Mouse (Mus musculus): ENCODE data around the gene Igsf9b. TPM values are rescaled to one million over a fixed set of nuclear protein-coding genes. Genes with fewer than 3 reads are reported as not detected.

Gene Igsf9b
- polyA plus RNA-seq, 1 experiment from 2014 or later = 4.8 TPM

DNA sequence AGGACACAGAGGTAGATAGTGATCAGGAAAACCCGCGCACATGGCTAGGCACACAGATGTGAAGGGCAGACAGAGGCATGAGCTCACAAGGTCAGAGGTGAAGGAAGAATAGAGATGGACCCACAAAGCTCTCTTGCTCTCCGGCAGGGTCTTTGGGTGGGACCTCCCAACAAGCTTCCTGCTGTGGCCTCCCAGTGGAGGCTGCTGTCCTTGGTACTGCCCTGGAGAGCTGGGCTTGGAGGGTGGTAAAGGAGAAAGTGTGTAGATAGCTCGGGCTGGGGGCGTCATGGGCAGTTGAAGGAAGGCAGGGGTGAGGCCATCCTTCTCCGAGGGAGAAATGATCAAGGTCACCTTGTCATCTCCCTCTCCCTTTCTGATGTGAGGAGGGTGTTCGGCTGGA is 9.0 kb downstream of the Igsf9b start:
- H3K4me2 ChIP-seq (ENCODE audit: low read length) = no peak overlapping the region
- H3K9me3 ChIP-seq (ENCODE audit: control insufficient read depth, low read length) = no peaks in the 10 kb centered on the region
- ATAC-seq (replicated peaks; ENCODE audit: low FRiP score, low TSS enrichment, low read depth) (no peak), DNase-seq (ENCODE audit: low spot score) (peak; percentile 81)
- no peak overlapping the region for H3K27ac ChIP-seq (ENCODE audit: low read depth)
- no peaks in the 10 kb centered on the region for H3K27me3 ChIP-seq (replicated peaks; ENCODE audit: control insufficient read depth, insufficient read depth, low read length)
- 27% methylated on average over 7 of the region's 7 CpGs for WGBS
- H3K9ac ChIP-seq (ENCODE audit: low read length) = no peak overlapping the region
- no peaks in the 10 kb centered on the region for H3K4me1 ChIP-seq (replicated peaks; ENCODE audit: control insufficient read depth, insufficient read depth, low read length)
- H3K36me3 ChIP-seq (ENCODE audit: control insufficient read depth, insufficient read depth, low read length) = no peaks in the 10 kb centered on the region
- no peak overlapping the region for H3K4me3 ChIP-seq (ENCODE audit: low read depth, low read length)

DNA sequence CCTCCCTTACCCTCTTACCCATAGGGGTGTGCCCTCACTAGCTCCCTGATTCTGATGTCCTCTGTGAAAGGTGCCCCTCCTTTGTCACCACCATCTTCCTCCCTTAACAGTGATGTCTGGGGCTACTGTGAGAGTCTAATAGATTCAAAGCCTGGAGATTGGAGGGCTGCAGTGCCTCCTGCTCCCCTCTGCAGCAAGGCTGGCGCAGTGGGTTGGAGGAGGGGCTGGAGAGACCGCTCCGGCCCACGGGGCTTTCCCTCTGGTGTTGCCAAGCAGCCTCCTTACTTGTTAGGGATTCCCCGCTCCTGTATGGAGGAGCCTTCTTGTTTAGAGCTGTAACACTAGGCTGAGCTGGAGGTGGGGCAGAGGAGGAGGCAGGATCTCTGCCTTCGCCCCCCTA is 9.6 kb downstream of the Igsf9b start:
- WGBS = 38% methylated on average over 6 of the region's 6 CpGs
- Histone ChIP-seq H3K9me3 (ENCODE audit: control insufficient read depth, low read length) (no peaks in the 10 kb centered on the region), H3K27me3 (replicated peaks; ENCODE audit: control insufficient read depth, insufficient read depth, low read length) (no peaks in the 10 kb centered on the region), H3K4me3 (ENCODE audit: low read depth, low read length) (no peak overlapping the region), H3K36me3 (ENCODE audit: control insufficient read depth, insufficient read depth, low read length) (no peaks in the 10 kb centered on the region), H3K4me2 (ENCODE audit: low read length) (no peak overlapping the region), H3K9ac (ENCODE audit: low read length) (no peak overlapping the region), H3K27ac (ENCODE audit: low read depth) (no peak overlapping the region), H3K4me1 (replicated peaks; ENCODE audit: control insufficient read depth, insufficient read depth, low read length) (no peaks in the 10 kb centered on the region)
- ATAC-seq (replicated peaks; ENCODE audit: low FRiP score, low TSS enrichment, low read depth) (no peak), DNase-seq (ENCODE audit: low spot score) (no peak)

DNA sequence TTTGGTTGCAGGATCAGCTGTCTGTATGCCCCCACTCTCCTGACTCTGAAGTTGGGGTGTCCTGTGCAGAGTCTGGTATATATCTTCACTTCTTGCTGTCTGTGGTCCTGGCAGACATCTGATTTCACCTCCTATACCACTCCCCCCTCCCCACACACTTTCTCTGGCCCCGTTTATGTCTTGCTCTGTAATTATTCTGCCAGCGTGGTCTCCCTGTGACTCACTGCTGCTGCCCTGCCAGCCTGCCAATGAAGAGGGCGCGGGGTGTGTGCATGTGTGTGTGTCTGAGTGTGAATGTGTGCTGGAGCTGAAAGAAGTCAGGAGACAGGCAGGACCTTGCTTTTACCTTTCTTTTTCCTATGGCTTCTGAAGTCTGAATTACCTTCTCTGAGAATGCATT is 11.0 kb downstream of the Igsf9b start:
- DNase-seq (ENCODE audit: low spot score) = no peak
- H3K9ac ChIP-seq (ENCODE audit: low read length) = no peak overlapping the region
- no peak overlapping the region for H3K4me2 ChIP-seq (ENCODE audit: low read length)
- H3K9me3 ChIP-seq (ENCODE audit: control insufficient read depth, low read length) = no peaks in the 10 kb centered on the region
- WGBS = 70% methylated on average over 4 of the region's 4 CpGs
- no peak overlapping the region for H3K27ac ChIP-seq (ENCODE audit: low read depth)
- H3K4me3 ChIP-seq (ENCODE audit: low read depth, low read length) = no peak overlapping the region
- no peaks in the 10 kb centered on the region for H3K36me3 ChIP-seq (ENCODE audit: control insufficient read depth, insufficient read depth, low read length)
- H3K27me3 ChIP-seq (replicated peaks; ENCODE audit: control insufficient read depth, insufficient read depth, low read length) = no peaks in the 10 kb centered on the region
- ATAC-seq (replicated peaks; ENCODE audit: low FRiP score, low TSS enrichment, low read depth) = no peak
- H3K4me1 ChIP-seq (replicated peaks; ENCODE audit: control insufficient read depth, insufficient read depth, low read length) = no peaks in the 10 kb centered on the region

DNA sequence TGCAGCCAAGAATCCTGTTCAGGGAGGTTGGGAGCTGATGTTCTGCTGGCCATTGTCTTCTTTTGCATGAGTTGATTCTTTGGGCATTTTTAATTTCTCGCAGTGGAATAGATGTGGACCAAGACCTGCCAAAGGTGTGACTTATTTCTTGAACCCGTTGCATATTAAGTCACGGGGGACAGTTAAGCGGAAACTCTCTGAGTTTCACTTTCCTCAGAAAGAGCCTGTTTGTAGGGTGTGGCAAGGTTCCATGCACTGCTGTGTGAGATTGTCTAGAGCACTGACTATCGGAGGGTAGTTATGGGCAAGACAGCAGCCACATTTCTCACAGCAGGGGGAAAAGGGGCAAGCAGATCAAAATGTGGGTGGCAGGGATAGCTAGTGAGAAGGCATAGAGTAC is 14.4 kb downstream of the Igsf9b start:
- WGBS = 88% methylated on average over 5 of the region's 5 CpGs
- no peak for ATAC-seq (replicated peaks; ENCODE audit: low FRiP score, low TSS enrichment, low read depth)

DNA sequence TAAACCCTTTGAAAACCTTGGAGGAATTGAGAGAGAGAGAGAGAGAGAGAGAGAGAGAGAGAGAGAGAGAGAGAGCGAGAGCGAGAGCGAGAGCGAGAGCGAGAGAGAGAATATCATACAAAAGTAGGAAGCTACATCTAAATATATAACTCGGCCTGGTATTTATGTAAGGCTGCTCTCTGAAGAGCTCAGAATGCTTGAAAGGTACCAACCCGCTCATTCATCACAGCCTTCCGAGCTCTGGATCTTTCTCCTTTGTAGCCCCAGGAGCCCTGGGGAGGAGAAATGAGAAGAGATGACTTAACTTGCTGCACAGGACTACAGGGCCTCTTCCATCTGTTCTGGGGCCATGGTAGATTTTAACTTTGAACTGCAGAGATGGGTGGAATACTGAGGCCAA is 22.3 kb downstream of the Igsf9b start:
- no peak overlapping the region for H3K4me2 ChIP-seq (ENCODE audit: low read length)
- no peaks in the 10 kb centered on the region for H3K4me1 ChIP-seq (replicated peaks; ENCODE audit: control insufficient read depth, insufficient read depth, low read length)
- ATAC-seq (replicated peaks; ENCODE audit: low FRiP score, low TSS enrichment, low read depth) (no peak), DNase-seq (ENCODE audit: low spot score) (no peak)
- H3K9ac ChIP-seq (ENCODE audit: low read length) = no peak overlapping the region
- H3K9me3 ChIP-seq (ENCODE audit: control insufficient read depth, low read length) = no peaks in the 10 kb centered on the region
- no peaks in the 10 kb centered on the region for H3K27me3 ChIP-seq (replicated peaks; ENCODE audit: control insufficient read depth, insufficient read depth, low read length)
- 84% methylated on average over 8 of the region's 8 CpGs for WGBS
- H3K27ac ChIP-seq (ENCODE audit: low read depth) = no peak overlapping the region
- no peaks in the 10 kb centered on the region for H3K36me3 ChIP-seq (ENCODE audit: control insufficient read depth, insufficient read depth, low read length)
- H3K4me3 ChIP-seq (ENCODE audit: low read depth, low read length) = no peak overlapping the region

More for the DNA sequence above, 14.4 kb downstream of the Igsf9b start:
- no peak overlapping the region for H3K9ac ChIP-seq (ENCODE audit: low read length)
- no peaks in the 10 kb centered on the region for H3K36me3 ChIP-seq (ENCODE audit: control insufficient read depth, insufficient read depth, low read length)
- H3K27me3 ChIP-seq (replicated peaks; ENCODE audit: control insufficient read depth, insufficient read depth, low read length) = no peaks in the 10 kb centered on the region
- H3K27ac ChIP-seq (ENCODE audit: low read depth) = no peak overlapping the region
- no peak for DNase-seq (ENCODE audit: low spot score)
- H3K9me3 ChIP-seq (ENCODE audit: control insufficient read depth, low read length) = no peaks in the 10 kb centered on the region
- H3K4me3 ChIP-seq (ENCODE audit: low read depth, low read length) = no peak overlapping the region
- no peak overlapping the region for H3K4me2 ChIP-seq (ENCODE audit: low read length)
- no peaks in the 10 kb centered on the region for H3K4me1 ChIP-seq (replicated peaks; ENCODE audit: control insufficient read depth, insufficient read depth, low read length)

DNA sequence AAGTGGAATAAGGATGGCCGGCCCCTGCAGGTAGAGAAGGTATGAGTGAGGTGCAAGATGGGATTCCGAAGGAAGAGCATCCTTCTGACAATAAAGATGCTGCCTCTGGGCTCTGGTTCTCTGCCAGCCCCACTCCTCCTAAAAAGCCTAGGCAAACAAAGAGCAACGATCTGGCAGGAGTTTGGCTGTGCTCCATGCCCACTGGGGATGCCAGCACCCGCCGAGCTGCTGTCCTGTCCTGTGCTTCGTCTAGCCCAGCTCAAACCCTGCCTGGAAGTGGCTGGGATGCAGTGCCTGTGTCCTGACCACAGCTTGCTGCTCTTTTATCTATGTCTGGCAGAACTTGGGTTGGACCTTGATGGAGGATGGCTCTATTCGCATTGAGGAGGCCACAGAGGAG is 23.3 kb downstream of the Igsf9b start:
- ATAC-seq (replicated peaks; ENCODE audit: low FRiP score, low TSS enrichment, low read depth) (no peak), DNase-seq (ENCODE audit: low spot score) (no peak)
- Histone ChIP-seq H3K9me3 (ENCODE audit: control insufficient read depth, low read length) (no peaks in the 10 kb centered on the region), H3K27ac (ENCODE audit: low read depth) (no peak overlapping the region), H3K4me1 (replicated peaks; ENCODE audit: control insufficient read depth, insufficient read depth, low read length) (no peaks in the 10 kb centered on the region), H3K4me2 (ENCODE audit: low read length) (no peak overlapping the region), H3K36me3 (ENCODE audit: control insufficient read depth, insufficient read depth, low read length) (no peaks in the 10 kb centered on the region), H3K9ac (ENCODE audit: low read length) (no peak overlapping the region), H3K27me3 (replicated peaks; ENCODE audit: control insufficient read depth, insufficient read depth, low read length) (no peaks in the 10 kb centered on the region), H3K4me3 (ENCODE audit: low read depth, low read length) (no peak overlapping the region)
- 87% methylated on average over 7 of the region's 7 CpGs for WGBS

DNA sequence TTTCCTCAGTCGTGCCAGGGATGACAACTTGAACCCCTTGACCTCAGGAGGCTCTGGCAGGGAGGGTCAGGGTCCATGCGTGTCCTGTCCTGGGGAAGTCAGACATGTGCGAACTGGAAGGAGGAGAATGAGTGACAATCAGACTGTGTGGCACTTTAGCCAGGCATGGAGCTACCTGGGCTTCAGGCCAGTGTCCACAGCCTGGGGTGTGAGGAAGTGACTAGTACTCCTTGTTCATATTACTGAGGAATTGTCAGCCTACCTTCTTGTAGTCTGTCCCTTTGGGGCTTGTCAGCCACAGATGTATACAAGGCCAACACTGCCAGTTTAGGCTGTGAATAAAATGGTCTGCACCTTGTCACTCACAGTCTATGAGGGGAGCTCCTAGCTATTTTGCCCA is 24.4 kb downstream of the Igsf9b start:
- H3K4me3 ChIP-seq (ENCODE audit: low read depth, low read length) = no peak overlapping the region
- no peak overlapping the region for H3K27ac ChIP-seq (ENCODE audit: low read depth)
- H3K9ac ChIP-seq (ENCODE audit: low read length) = no peak overlapping the region
- no peak overlapping the region for H3K4me2 ChIP-seq (ENCODE audit: low read length)
- no peaks in the 10 kb centered on the region for H3K9me3 ChIP-seq (ENCODE audit: control insufficient read depth, low read length)
- WGBS = 71% methylated on average over 3 of the region's 3 CpGs
- ATAC-seq (replicated peaks; ENCODE audit: low FRiP score, low TSS enrichment, low read depth) (no peak; the same call in 1 of the 2 replicates), DNase-seq (ENCODE audit: low spot score) (no peak)
- H3K36me3 ChIP-seq (ENCODE audit: control insufficient read depth, insufficient read depth, low read length) = no peaks in the 10 kb centered on the region
- H3K4me1 ChIP-seq (replicated peaks; ENCODE audit: control insufficient read depth, insufficient read depth, low read length) = no peaks in the 10 kb centered on the region
- H3K27me3 ChIP-seq (replicated peaks; ENCODE audit: control insufficient read depth, insufficient read depth, low read length) = no peaks in the 10 kb centered on the region

DNA sequence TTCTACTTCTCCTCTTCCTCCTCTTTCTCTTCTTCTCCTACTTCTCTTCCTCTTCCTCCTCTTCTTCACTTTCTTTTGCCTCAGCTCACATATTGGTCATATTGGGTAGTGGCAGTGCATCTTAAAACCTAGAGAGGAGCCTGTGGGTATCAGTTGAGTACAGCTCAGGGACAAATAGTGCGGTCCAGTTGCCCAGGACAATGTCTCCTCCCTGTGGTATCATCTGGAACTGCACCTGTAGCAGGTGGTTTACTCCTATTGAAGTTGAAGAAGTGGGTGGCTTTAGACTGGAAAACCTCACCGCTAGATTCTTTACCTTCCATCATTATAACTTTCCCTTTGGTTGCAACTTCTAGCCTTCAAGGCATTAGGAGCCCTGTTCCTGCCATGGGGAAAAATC is 26.9 kb downstream of the Igsf9b start:
- ATAC-seq (replicated peaks; ENCODE audit: low FRiP score, low TSS enrichment, low read depth) (no peak), DNase-seq (ENCODE audit: low spot score) (peak; percentile 83)
- WGBS = 27% methylated on average over 2 of the region's 2 CpGs

DNA sequence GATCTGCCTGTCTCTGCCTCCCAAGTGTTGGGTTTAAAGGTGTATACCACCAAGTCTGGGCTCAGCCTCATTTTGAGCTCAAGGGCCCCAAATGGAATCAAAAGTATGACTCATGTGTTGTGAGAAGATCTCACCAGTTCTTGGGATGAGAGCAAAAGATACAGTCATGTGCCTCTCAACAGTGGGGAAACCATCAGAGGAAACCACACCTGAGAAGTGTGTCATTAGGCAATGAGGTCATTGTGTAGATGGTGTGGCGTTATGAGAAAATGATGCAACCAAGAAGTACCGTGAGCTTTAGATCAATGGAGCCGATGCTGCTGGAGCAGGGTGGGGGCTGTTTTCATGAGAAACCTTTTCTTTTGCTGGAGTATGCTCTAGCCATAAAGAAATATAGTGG is 28.6 kb downstream of the Igsf9b start:
- H3K4me3 ChIP-seq (ENCODE audit: low read depth, low read length) = no peak overlapping the region
- DNase-seq (ENCODE audit: low spot score) (no peak), ATAC-seq (replicated peaks; ENCODE audit: low FRiP score, low TSS enrichment, low read depth) (no peak)
- no peak overlapping the region for H3K9ac ChIP-seq (ENCODE audit: low read length)
- H3K9me3 ChIP-seq (ENCODE audit: control insufficient read depth, low read length) = no peaks in the 10 kb centered on the region
- no peak overlapping the region for H3K27ac ChIP-seq (ENCODE audit: low read depth)
- no peaks in the 10 kb centered on the region for H3K36me3 ChIP-seq (ENCODE audit: control insufficient read depth, insufficient read depth, low read length)
- H3K27me3 ChIP-seq (replicated peaks; ENCODE audit: control insufficient read depth, insufficient read depth, low read length) = no peaks in the 10 kb centered on the region
- no peaks in the 10 kb centered on the region for H3K4me1 ChIP-seq (replicated peaks; ENCODE audit: control insufficient read depth, insufficient read depth, low read length)
- H3K4me2 ChIP-seq (ENCODE audit: low read length) = no peak overlapping the region
- WGBS = 93% methylated on average over 3 of the region's 3 CpGs

More for the DNA sequence above, 26.9 kb downstream of the Igsf9b start:
- Histone ChIP-seq H3K9ac (ENCODE audit: low read length) (no peak overlapping the region), H3K4me3 (ENCODE audit: low read depth, low read length) (no peak overlapping the region), H3K4me2 (ENCODE audit: low read length) (no peak overlapping the region), H3K27me3 (replicated peaks; ENCODE audit: control insufficient read depth, insufficient read depth, low read length) (no peaks in the 10 kb centered on the region), H3K9me3 (ENCODE audit: control insufficient read depth, low read length) (no peaks in the 10 kb centered on the region), H3K27ac (ENCODE audit: low read depth) (no peak overlapping the region), H3K36me3 (ENCODE audit: control insufficient read depth, insufficient read depth, low read length) (no peaks in the 10 kb centered on the region), H3K4me1 (replicated peaks; ENCODE audit: control insufficient read depth, insufficient read depth, low read length) (no peaks in the 10 kb centered on the region)
